Comparison of ENCODE assay signal across 28 mouse cellular contexts in the genomic region with DNA sequence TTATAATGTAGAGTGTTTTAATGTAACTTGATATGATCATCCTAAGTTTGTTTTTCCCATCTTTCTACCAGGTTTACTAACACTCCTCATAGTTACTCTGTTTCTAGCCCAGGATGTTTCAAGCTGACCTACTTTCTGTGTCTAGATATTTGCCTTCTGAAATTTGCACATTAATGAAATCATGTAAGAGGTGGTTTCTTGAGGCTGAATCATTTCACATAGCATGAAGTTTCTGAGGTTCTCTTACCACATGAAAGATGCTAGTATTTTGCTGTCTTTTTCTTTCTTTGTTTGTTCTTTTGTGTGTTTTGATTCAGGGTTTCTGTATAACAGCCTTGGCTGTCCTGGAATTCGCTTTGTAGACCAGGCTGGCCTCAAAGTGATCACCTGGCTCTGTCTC. TPM values are rescaled to one million over a fixed set of nuclear protein-coding genes. Genes with fewer than 3 reads are reported as not detected.
"Had no signal": no experiment of that assay in that cellular context is flagged by ENCODE, and none has a peak within 500 bp of the region (broad histone marks: within the 10 kb centered on the region; RNA-seq: fewer than 3 reads in every experiment).

No protein-coding gene starts in this region.

- H3K9ac ChIP-seq: kidney, embryonic 15.5 days; limb, embryonic 12.5 days; limb, embryonic 15.5 days; neural tube, embryonic 12.5 days; neural tube, embryonic 15.5 days had no signal

- H3K4me1 ChIP-seq: kidney, embryonic 15.5 days; limb, embryonic 12.5 days; limb, embryonic 15.5 days; neural tube, embryonic 12.5 days; neural tube, embryonic 15.5 days had no signal

- H3K4me3 ChIP-seq: kidney, embryonic 15.5 days; limb, embryonic 12.5 days; limb, embryonic 15.5 days; neural tube, embryonic 12.5 days; neural tube, embryonic 15.5 days had no signal

- H3K27ac ChIP-seq: kidney, embryonic 15.5 days; limb, embryonic 12.5 days; limb, embryonic 15.5 days; neural tube, embryonic 12.5 days; neural tube, embryonic 15.5 days had no signal

- H3K36me3 ChIP-seq: kidney, embryonic 15.5 days; limb, embryonic 12.5 days; limb, embryonic 15.5 days; neural tube, embryonic 12.5 days; neural tube, embryonic 15.5 days had no signal

- DNase-seq: kidney, adult 8-10 months; kidney, postnatal 10 days; kidney, postnatal 36 days; left cerebral cortex, postnatal 4 days; lung, adult 2 months; lung, postnatal 14 days; lung, postnatal 4 days; midbrain, embryonic 14.5 days; thymus, adult 18-20 months; thymus, postnatal 36 days had no signal

- H3K4me2 ChIP-seq: kidney, embryonic 15.5 days; limb, embryonic 12.5 days; limb, embryonic 15.5 days; liver, embryonic 11.5 days; midbrain, embryonic 11.5 days; neural tube, embryonic 12.5 days; neural tube, embryonic 15.5 days had no signal

- H3K27me3 ChIP-seq: kidney, embryonic 15.5 days; limb, embryonic 12.5 days; limb, embryonic 15.5 days; neural tube, embryonic 12.5 days; neural tube, embryonic 15.5 days had no signal

- H3K9me3 ChIP-seq: kidney, embryonic 15.5 days; limb, embryonic 12.5 days; limb, embryonic 15.5 days; neural tube, embryonic 12.5 days; neural tube, embryonic 15.5 days had no signal

RNA-seq across cellular contexts. Expression of gene Ccr1, which starts 8.3 kb away (rescaled TPM):
- total RNA-seq: megakaryocyte-erythroid progenitor cell, adult 5-6 weeks had no signal

RNA-seq across cellular contexts. Expression of gene Ccr1l1, which starts 18.0 kb away (rescaled TPM):
- total RNA-seq: layer of hippocampus, adult 8-10 months; layer of hippocampus, postnatal 10 days; left cerebral cortex, adult 8-10 months; left cerebral cortex, postnatal 14 days; left cerebral cortex, postnatal 4 days; megakaryocyte progenitor cell, adult 5-6 weeks; megakaryocyte-erythroid progenitor cell, adult 5-6 weeks; midbrain, postnatal 0 days had no signal
- polyA plus RNA-seq: kidney, embryonic 15.5 days; limb, embryonic 12.5 days; limb, embryonic 15.5 days; liver, embryonic 11.5 days; lung, adult 2 months; lung, embryonic 16.5 days; midbrain, embryonic 11.5 days; midbrain, embryonic 14.5 days; midbrain, postnatal 0 days; neural tube, embryonic 12.5 days; neural tube, embryonic 15.5 days; small intestine, adult 2 months; stomach, embryonic 16.5 days; testis, adult 2 months had no signal
